Mouse (Mus musculus) megakaryocyte, adult 5-6 weeks (primary cell): ENCODE measurements around the gene Tubb3. TPM values are rescaled to one million over a fixed set of nuclear protein-coding genes. Genes with fewer than 3 reads are reported as not detected.
"Not testable (repeated sequence)": the region's sequence is repeated elsewhere in the genome, so short reads cannot be mapped to it uniquely, and the experiment has no call there.

Experiments used
- ATAC-seq: 2 replicates; pipeline ENCODE4 v1.8.0; 2016; ENCODE audit warnings: mild to moderate bottlenecking, inconsistent platforms; ENCODE audit not compliant: poor library complexity, severe bottlenecking
- total RNA-seq, 2 experiments: library from RNA; stranded (forward) in 1 of 2; stranded (reverse) in 1 of 2; fragments of 153-499, 151-499 nt in 1 of 2; fragments of 221-1000, 200-1000 nt in 1 of 2; gene quantifications; 2 replicates each; pipeline versions ENCODE4 v1.2.3 to v1.2.4; 2015 to 2017

The Tubb3 gene
- total RNA-seq, 2 experiments from 2014 or later: 0.37 to 1.0 TPM

DNA sequence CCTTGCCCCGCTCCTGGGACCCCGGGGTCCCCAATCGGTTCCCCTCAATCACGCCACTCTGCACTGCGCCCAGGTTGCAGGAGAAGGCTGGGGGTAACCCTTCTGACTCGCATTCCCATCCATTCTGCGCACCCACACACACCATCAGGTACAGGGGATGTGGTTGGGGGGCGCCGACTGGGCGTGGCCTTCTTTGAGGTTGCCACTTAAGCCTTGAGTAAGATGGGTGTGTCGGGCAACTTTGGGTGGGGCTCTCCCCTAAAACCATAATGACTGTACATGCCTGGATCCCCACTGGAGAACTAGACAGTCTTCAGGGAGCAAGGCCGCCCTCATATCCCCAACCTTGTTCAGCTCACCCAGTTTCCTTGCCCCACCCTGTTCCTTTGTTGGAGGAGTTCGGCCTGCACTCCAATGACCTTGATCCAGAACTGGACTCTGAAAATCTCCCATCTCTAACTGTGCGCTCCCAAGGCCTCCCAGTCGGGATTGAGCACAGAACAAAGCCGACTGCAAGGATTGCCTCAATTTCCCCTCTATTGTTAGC, 630 bp downstream of the Tubb3 start:
- no peak for ATAC-seq

DNA sequence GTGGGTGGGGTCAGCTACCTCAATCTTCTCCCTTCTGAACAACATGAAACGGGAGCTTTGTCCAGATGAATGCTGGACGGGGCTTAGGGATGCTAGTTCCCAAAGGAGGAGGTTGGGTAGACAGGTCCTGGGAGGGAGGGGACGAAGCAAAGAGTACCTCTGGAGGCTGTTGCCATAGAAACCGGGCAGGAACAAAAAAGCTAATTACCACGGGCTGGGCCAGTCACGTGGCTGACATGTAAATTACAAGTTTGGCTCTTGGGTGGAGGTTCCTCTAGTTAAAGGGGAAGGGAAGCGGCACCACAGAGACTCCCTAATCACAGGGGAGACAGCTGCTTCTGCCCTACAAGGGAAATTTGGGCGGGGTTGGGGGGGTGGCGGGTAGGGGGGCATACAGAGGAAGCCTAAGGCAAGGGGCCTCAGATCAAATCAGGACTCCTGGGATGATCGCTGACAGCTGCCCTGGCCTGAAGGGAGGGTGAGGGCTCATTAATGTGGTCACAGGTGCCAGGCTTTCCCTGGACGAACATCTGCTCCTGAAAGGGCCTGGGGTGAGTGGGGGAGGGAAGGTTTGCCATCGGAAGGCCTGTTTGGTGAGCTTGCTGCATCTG, 1.4 kb downstream of the Tubb3 start:
- peak; percentile 52 for ATAC-seq

DNA sequence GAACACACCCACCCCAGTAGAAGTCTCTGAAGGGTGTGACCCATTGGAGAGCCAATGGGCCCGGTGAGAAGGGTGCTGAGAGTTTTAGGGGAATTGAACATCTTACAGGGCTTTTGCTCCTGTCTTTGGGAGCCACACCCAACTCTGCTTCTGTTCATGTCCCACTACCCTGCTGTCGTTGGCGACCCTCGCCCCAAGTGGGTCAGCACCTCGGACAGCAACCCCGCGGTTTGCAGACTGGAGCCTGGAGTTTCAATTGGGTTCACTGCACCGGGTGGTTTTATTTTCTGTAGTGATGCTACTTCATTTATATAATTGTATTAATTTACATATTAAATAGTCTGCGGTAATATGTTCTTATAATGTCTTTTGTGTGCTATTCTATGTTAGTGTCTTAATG, 3.0 kb downstream of the Tubb3 start:
- ATAC-seq: no peak

DNA sequence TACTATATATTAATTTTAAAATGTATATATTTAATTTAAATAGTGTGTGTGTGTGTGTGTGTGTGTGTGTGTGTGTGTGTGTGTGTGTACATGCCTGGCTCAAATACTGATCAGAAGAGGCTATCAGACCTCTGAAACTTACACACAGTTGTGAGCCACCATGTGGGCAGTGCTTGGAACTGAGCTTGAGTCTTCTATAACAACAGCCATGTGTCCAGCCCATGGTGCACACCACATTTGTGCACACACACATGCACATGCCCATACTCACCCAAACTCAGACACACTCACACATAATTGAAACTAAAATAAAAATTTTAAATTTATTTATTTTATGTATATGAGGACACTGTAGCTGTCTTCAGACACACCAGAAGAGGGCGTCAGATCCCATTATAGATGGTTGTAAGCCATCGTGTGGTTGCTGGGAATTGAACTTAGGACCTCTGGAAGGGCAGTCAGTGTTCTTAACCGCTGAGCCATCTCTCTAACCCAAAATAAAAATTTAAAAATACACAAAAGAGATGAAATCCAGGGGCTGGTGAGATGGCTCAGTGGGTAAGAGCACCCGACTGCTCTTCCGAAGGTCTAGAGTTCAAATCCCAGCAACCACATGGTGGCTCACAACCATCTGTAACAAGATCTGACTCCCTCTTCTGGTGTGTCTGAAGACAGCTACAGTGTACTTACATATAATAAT, 3.9 kb downstream of the Tubb3 start:
- ATAC-seq: not testable (repeated sequence)

DNA sequence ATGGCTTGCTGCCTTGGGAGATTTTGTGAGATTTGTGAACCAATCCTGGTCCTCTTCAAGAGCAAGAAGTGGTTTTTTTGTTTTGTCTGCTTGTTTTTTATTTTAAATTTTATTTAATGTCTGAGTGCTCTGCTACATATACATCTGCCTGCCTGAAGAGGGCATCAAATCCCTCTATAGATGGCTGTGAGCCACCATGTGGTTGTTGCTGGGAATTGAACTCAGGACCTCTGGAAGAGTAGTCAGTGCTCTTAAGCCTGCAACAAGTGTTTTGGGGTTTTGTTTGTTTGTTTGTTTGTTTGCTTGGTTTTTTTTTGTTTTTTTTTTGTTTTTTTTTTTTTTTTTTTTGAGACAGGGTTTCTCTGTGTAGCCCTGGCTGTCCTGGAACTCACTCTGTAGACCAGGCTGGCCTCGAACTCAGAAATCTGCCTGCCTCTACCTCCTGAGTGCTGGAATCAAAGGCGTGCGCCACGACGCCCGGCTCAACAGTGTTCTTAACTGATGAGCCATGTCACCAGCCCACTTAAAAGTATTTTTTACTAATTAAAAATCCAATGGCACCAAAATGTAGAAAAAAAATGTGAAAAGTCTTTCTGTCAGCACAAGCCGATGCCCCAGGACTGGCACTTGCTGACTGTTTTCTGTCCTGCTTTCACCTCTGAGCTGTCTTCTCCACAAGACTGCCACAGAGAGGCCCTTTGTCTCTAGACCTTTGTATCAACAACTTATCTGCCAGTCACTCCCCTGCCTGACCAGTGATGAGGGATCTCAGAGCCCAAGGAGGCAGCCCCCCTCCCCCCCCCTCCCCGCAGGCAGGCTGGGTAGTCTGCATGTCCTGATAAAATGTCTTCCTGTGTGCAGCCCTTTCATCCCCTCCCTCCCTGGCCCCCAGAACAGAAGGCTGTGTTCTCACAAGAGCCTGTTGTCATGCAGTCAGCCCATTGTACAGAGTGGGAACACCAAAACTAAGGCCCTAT, 5.0 kb downstream of the Tubb3 start:
- ATAC-seq: no peak

DNA sequence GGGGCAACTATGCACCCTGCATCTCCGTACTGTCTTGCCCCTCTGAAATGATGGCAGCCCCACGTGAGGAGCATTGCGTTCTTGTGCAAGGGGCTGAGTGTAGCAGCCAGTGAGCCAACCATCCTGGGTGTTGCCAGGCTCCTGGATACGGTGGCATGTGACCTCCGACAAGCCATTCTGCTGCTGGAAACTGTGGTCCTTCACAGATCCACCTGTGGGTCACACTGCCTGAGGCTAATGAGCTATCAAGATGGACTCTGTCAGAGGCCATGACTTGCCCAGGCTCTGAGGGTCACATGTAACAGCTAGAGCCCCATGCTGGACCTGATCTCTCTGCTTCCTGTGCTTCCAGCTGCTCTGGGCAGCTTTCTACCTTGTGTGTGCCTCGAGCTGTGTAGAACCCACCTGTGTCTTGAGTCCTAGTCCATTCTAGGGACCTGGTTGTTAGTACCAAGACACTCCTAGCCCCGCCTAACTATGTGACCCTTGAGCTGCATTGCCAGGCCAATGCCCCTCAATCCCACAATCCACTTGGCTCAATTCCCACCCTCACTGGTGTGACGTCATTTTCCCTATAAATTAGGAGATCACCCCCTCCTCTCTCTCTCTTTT, 5.8 kb downstream of the Tubb3 start:
- ATAC-seq: no peak

DNA sequence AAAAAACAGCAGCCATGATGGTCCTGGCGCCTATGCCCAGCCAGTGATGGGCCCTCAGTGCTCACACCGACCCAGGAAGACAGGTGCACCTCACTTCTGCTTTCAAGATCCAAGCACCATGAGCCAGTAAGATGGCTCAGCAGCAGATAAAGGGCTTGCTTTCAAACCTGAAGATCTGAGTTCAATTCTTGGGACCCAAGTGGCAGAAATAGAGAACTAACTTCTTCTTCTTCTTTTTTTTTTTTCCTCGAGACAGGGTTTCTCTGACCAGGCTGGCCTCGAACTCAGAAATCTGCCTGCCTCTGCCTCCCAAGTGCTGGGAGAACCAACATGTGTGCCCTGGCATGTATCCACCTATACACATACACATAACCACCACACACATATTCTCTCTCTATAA, 8.5 kb downstream of the Tubb3 start:
- ATAC-seq: no peak

DNA sequence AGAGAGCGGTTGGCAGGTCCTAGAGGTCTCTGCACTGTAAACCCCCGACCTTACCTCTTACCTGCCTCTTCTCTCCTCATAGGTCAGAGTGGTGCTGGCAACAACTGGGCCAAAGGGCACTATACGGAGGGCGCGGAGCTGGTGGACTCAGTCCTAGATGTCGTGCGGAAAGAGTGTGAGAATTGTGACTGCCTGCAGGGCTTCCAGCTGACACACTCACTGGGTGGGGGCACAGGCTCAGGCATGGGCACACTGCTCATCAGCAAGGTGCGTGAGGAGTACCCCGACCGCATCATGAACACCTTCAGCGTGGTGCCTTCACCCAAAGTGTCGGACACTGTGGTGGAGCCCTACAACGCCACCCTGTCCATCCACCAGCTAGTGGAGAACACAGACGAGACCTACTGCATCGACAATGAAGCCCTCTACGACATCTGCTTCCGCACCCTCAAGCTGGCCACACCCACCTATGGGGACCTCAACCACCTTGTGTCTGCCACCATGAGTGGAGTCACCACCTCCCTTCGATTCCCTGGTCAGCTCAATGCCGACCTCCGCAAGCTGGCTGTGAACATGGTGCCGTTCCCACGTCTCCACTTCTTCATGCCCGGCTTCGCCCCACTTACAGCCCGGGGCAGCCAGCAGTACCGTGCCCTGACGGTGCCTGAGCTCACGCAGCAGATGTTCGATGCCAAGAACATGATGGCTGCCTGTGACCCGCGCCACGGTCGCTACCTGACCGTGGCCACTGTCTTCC, 9.5 kb downstream of the Tubb3 start:
- no peak for ATAC-seq

DNA sequence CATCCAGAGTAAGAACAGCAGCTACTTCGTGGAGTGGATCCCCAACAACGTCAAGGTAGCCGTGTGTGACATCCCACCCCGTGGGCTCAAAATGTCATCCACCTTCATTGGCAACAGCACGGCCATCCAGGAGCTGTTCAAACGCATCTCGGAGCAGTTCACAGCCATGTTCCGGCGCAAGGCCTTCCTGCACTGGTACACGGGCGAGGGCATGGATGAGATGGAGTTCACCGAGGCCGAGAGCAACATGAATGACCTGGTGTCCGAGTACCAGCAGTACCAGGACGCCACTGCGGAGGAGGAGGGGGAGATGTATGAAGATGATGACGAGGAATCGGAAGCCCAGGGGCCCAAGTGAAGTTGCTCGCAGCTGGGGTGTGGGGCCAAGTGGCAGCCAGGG, 10.1 kb downstream of the Tubb3 start:
- no peak for ATAC-seq

DNA sequence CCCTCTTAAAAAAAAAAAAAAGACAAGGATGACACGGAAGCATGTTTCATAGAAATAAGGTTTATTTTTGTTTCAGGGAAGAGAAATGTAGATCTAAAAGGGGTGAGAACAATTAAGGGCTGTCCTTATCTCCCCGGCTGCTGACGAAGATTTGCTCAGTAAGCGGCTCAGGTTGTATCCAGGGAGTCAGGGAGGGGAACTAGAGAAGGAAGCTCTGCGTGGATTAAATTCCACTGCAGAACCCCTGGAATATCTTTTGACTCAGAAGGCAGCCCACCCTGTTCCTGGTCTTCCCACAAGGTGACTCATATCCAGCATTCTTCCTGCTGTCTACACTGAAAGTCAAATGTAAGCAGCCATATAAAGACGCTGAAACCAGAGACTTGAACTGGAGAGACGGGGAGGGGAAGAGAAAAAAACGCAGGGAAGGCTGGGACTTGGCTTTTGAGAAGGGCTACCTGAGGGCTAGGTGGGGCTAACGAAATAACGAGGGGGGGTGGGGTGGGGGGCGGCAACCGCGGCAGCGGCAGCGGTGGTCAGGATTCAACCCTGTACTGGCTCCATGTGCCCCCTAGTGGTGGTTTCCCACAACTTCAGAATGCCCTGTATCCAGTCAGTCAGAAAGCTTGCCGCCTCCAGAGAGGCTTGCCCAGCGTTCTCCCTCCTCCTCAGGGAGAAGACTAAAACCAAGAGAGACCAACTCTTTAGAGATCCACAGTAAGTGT, 11.0 kb downstream of the Tubb3 start:
- peak; percentile 67 for ATAC-seq

DNA sequence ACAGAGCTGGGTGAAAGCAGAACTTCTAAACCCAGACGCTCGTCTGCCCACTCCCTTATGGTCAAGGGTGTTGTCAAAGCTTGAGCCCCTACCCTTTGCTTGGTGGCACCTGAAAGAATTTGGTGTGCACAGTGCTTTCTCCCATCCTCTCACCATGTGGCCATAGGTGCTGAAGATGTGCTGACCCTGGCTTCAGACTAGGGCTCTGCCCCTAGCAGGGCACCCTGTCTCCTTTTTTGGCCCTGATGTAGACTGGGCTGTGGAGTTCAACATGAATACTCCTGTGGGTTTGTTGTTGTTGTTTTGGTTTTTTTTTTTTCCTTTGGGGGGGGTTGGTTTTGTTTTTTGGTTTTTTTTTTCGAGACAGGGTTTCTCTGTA, 11.5 kb downstream of the Tubb3 start:
- no peak for ATAC-seq

DNA sequence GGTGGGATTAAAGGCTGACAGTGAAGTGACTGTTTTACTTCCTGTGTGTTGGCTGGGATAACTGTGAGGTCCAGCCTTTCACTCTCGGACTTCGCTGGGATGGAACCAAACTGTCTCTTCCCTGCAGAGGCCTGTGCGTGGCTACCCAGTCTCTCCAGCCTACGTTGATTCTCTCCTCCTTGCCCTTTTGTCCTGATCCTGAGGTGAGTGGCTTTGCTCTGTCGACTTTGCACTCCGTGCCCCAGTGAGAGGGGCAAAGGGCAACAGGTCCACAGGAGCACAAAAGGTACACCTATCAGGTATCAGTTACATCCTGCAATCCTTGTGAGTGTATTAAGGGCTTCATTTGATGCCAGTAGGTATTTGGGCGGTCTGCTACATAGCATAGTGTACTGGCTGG, 12.2 kb downstream of the Tubb3 start, which contains the start of gene Def8:
TSS of gene Def8 (plus strand) at position 87 of the 400 bp plus-strand sequence.
- no peak for ATAC-seq

DNA sequence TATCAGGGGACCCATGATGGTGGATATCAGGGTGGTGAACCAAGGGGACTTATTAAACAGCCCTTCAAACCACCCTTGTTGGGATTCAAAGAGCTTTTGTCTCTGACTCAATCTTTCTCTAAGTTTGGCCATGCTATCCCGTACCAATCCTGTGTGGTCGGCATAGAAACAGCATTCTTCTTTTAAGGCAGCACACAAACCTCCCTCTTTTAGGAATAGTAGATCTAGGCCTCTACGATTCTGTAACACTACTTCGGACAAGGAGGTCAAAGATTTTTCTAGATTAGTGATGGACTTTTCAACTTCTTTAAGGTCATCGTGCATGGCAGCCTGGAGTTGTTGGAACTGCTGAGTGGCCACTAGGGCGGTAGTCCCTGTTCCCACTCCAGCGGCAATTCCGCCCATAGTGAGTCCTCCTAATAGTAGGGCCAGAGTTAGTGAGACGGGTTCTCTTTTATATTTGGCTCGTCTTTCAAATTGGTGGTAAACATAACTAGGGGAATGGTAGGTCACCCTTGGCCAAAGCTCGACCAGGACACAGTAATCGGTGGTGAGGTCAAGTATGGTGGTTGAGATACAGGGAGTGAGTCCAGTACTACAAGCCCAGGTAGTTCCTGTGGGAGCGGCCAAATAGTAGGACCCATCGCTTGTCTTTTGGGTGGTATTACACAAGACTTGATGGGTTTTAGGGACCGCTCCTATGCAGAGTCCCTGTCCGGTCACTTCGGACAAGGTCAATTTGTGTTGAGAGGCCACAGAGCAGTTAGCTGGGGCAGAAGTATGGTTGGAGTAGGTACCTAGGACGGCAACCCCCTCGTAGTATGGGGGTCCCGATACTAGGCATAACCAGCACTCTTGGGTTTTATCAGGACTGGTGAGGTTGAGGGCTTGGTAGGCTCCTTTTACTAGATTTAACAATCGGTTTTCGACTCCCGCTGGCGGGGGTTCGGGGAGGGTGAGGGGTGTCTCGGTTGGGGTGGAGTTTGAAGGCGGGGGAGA, 15.6 kb downstream of the Tubb3 start:
- no peak for ATAC-seq

DNA sequence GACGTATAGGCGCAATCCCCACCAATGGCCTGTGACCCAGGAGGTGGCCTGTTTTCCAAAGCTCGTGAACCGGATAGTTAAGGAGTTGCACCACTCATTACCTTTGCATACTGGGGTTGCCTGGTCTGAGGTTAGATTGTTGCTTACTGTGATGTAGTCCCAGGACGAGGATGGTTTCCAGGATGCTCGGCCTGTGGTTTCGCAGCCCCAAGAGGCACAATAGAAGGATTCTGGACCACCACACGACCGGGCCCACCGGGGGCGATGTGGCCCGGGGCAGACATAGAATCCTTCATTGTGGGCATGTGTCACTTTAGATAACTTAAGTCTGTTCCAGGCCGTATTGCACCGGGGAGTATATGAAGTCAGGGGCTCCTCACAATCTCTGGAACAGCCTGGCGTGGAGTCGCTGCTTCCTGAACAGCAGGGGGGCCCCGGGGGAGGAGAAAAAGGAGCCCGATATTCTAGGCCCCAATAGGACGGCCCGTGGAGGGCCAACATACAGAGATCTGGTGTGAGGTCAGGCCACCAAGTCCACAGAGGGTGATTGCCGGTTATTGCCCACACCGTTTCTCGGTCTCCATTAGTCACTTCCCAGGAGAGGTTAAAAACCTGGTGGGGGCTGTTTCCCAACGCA, 16.5 kb downstream of the Tubb3 start:
- ATAC-seq: no peak

DNA sequence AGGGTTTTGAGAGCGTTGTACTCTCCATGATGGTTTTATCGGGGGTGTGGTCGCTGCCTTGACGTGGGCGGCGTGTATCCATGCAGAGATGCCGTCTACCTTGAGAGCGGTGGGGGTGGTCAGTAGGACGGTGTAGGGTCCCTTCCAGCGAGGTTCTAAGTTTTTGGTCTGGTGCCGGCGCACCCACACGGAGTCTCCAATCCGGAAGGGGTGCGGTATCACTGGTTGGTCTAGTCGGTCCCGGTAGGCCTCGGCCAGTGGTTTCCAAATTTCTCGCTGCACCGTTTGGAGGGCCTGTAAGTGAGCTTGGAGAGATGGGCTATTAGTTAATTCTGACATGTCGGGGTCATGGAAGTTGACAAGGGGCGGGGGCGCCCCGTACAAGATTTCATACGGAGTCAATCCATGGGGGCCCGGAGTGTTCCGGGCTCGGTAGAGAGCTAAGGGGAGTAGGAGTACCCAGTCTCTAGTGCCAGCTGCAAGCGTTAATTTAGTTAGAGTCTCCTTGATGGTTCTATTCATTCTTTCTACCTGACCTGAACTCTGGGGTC, 17.2 kb downstream of the Tubb3 start:
- ATAC-seq: no peak

DNA sequence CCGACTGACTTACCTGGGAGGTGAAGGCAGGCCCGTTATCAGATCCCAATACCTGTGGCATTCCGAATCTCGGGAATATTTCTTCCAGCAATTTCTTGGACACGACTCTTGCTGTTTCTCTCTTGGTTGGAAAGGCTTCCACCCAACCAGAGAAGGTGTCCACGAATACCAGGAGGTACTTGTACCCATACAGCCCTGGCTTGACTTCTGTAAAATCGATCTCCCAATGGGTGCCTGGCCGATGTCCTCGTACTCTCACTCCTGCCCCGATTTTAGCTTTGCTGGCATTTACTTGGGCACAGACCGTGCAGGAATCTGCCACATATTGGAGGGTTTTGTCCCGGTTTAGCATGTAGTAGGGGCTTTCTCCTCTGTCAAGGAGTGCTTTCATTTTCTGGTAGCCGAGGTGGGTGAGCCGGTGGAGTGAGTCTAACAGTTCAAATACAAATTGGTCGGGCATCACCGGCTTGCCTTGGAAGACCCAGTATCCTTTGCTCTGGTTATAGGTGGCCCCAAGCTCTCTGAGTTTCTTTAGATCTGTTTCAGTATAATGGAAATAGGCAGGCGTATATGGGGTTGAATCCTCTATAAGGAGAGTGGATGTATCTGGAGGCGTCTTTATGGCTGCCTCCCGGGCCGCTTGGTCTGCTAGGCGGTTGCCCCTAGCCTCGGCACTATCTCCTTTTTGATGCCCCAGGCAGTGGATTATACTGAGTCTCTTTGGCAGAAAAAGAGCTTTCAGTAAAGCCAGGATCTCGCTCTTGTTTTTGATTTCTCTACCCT, 17.9 kb downstream of the Tubb3 start:
- ATAC-seq: no peak

DNA sequence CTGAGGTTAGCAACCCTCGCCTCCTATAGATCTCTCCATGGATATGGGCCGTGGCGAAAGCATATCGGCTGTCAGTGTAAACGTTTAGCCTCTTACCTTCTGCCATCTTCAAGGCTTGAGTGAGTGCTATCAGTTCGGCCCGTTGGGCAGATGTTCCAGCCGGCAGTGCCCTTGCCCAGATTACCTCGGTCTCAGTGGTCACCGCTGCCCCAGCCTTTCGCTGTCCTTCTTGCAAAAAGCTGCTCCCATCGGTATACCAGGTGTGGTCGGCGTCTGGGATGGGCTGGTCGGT, 18.4 kb downstream of the Tubb3 start:
- ATAC-seq: not testable (repeated sequence)
